Mouse (Mus musculus): ENCODE data around the gene Esr2.
"Not testable (repeated sequence)": the region's sequence is repeated elsewhere in the genome, so short reads cannot be mapped to it uniquely, and the experiment has no call there.

Gene Esr2
- long read RNA-seq, experiment 1: 0 reads
- long read RNA-seq, experiment 2: 0 reads

GRCm38 (mm10) chr12:76177000-76177863 is at the start of gene Esr2:
Esr2 (minus strand) TSS chr12:76177259.
- intact Hi-C loops (cut with DNase I): loop anchor here (5.0 kb wide), 2 partner anchors 160 to 395 kb away; no protein-coding TSS in a partner anchor

GRCm38 (mm10) chr12:76222104-76222503 is 45.0 kb upstream of the Esr2 start:
- intact Hi-C loops (cut with DNase I): not testable (repeated sequence)

- intact Hi-C loops (cut with DNase I): no loop called here
Observed at GRCm38 (mm10) chr12:76216716-76217115, 39.7 kb upstream of the Esr2 start.

GRCm38 (mm10) chr12:76215121-76215520 is 38.1 kb upstream of the Esr2 start:
- intact Hi-C loops (cut with DNase I): no loop called here

GRCm38 (mm10) chr12:76209429-76209974 is 32.4 kb upstream of the Esr2 start:
- intact Hi-C loops (cut with DNase I): no loop called here

GRCm38 (mm10) chr12:76200326-76200725 is 23.3 kb upstream of the Esr2 start:
- intact Hi-C loops (cut with DNase I): no loop called here

GRCm38 (mm10) chr12:76197071-76197470 is 20.0 kb upstream of the Esr2 start:
- intact Hi-C loops (cut with DNase I): no loop called here

GRCm38 (mm10) chr12:76196709-76197054 is 19.6 kb upstream of the Esr2 start:
- intact Hi-C loops (cut with DNase I): no loop called here

GRCm38 (mm10) chr12:76195912-76196708 is 19.1 kb upstream of the Esr2 start:
- intact Hi-C loops (cut with DNase I): no loop called here

GRCm38 (mm10) chr12:76194526-76194925 is 17.5 kb upstream of the Esr2 start:
- intact Hi-C loops (cut with DNase I): loop anchor here (5.0 kb wide), 1 partner anchor 148 kb away; no protein-coding TSS in a partner anchor

- intact Hi-C loops (cut with DNase I): loop anchor here (5.0 kb wide), 1 partner anchor 151 kb away; no protein-coding TSS in a partner anchor
Observed at GRCm38 (mm10) chr12:76190940-76191339, 13.9 kb upstream of the Esr2 start.

- intact Hi-C loops (cut with DNase I): loop anchor here (5.0 kb wide), 1 partner anchor 401 kb away; no protein-coding TSS in a partner anchor
Observed at GRCm38 (mm10) chr12:76187849-76188248, 10.8 kb upstream of the Esr2 start.

- intact Hi-C loops (cut with DNase I): loop anchor here (5.0 kb wide), 1 partner anchor 399 kb away; no protein-coding TSS in a partner anchor
Observed at GRCm38 (mm10) chr12:76186473-76186872, 9.4 kb upstream of the Esr2 start.

GRCm38 (mm10) chr12:76185167-76185816 is 8.2 kb upstream of the Esr2 start:
- intact Hi-C loops (cut with DNase I): loop anchor here (5.0 kb wide), 1 partner anchor 398 kb away; no protein-coding TSS in a partner anchor

GRCm38 (mm10) chr12:76184271-76184670 is 7.2 kb upstream of the Esr2 start:
- intact Hi-C loops (cut with DNase I): no loop called here

GRCm38 (mm10) chr12:76182831-76183230 is 5.8 kb upstream of the Esr2 start:
- intact Hi-C loops (cut with DNase I): no loop called here

- intact Hi-C loops (cut with DNase I): no loop called here
Observed at GRCm38 (mm10) chr12:76181471-76181870, 4.4 kb upstream of the Esr2 start.

- intact Hi-C loops (cut with DNase I): no loop called here
Observed at GRCm38 (mm10) chr12:76180442-76180841, 3.4 kb upstream of the Esr2 start.

- intact Hi-C loops (cut with DNase I): loop anchor here (5.0 kb wide), 2 partner anchors 162 to 397 kb away; no protein-coding TSS in a partner anchor
Observed at GRCm38 (mm10) chr12:76179527-76179926, 2.5 kb upstream of the Esr2 start.

GRCm38 (mm10) chr12:76179051-76179450 is 2.0 kb upstream of the Esr2 start:
- intact Hi-C loops (cut with DNase I): loop anchor here (5.0 kb wide), 2 partner anchors 162 to 397 kb away; no protein-coding TSS in a partner anchor

All from adrenal gland (tissue).